Mouse (Mus musculus) intestine, postnatal 0 days (tissue): Measurements from ENCODE around the gene Htr6. TPM values are rescaled to one million over a fixed set of nuclear protein-coding genes. Genes with fewer than 3 reads are reported as not detected.

Experiments used
- ATAC-seq: fragments of 200-750 bp; cut with Nextera tagmentation; 2 replicates; pipeline ENCODE4 v1.8.0; 2017; ENCODE audit warnings: mild to moderate bottlenecking, moderate TSS enrichment, moderate library complexity
- H3K27ac ChIP-seq: fragments of 300-500 bp; sonication (generic); 2 replicates; pipeline ENCODE4 v1.5.1; 2014; ENCODE audit warnings: mild to moderate bottlenecking, low read depth, low read length, moderate library complexity
- H3K27me3 ChIP-seq: fragments of 300-500 bp; sonication (generic); replicated peaks from 2 replicates; pipeline ENCODE4 v1.6.1; 2014; ENCODE audit warnings: low read length, mixed read lengths; ENCODE audit not compliant: control insufficient read depth, insufficient read depth
- H3K36me3 ChIP-seq: fragments of 300-500 bp; sonication (generic); 2 replicates; pipeline ENCODE4 v1.6.1; 2014; ENCODE audit warnings: mild to moderate bottlenecking, moderate library complexity; ENCODE audit not compliant: control insufficient read depth, insufficient read depth
- H3K4me1 ChIP-seq: fragments of 300-500 bp; sonication (generic); replicated peaks from 2 replicates; pipeline ENCODE4 v1.6.1; 2014; ENCODE audit warnings: antibody characterized with exemption, low read length, mixed read lengths; ENCODE audit not compliant: control insufficient read depth, insufficient read depth
- H3K4me2 ChIP-seq: fragments of 300-500 bp; sonication (generic); replicated peaks from 2 replicates; pipeline ENCODE4 v1.6.1; 2014; ENCODE audit warnings: low read depth, mild to moderate bottlenecking, moderate library complexity
- H3K4me3 ChIP-seq: fragments of 300-500 bp; sonication (generic); 2 replicates; pipeline ENCODE4 v1.5.1; 2014; ENCODE audit warnings: low read depth, low read length
- H3K9ac ChIP-seq: fragments of 300-500 bp; sonication (generic); 2 replicates; pipeline ENCODE4 v1.6.1; 2014; ENCODE audit warnings: mild to moderate bottlenecking, low read depth, low read length
- H3K9me3 ChIP-seq: fragments of 300-500 bp; sonication (generic); 2 replicates; pipeline ENCODE4 v1.6.1; 2016; ENCODE audit warnings: mixed run types; ENCODE audit not compliant: control insufficient read depth
- CTCF ChIP-seq: sonication (generic); IDR thresholded peaks from 2 replicates; pipeline ENCODE4 v1.5.1; 2016; ENCODE audit warnings: low read depth, mild to moderate bottlenecking, control low read depth, antibody characterized with exemption, moderate library complexity
- WGBS: fragments of 180-500 bp; shearing (Covaris S2); extraction: QIAGEN DNeasy Blood & Tissue Kit; methylation state at CpG from one replicate; pipeline ENCODE4 v1.1.7; 2014; 5-methylcytosine and 5-hydroxymethylcytosine counted together
- polyA plus RNA-seq: library from polyadenylated mRNA; unstranded; fragments of >200 nt; fragmentation: Nextera tagmentation; extraction: Ambion mirVana; gene quantifications from 2 replicates; pipeline ENCODE4 v1.2.1, GENCODE M21; 2015

Gene Htr6
- polyA plus RNA-seq, 1 experiment from 2014 or later = not detected

DNA sequence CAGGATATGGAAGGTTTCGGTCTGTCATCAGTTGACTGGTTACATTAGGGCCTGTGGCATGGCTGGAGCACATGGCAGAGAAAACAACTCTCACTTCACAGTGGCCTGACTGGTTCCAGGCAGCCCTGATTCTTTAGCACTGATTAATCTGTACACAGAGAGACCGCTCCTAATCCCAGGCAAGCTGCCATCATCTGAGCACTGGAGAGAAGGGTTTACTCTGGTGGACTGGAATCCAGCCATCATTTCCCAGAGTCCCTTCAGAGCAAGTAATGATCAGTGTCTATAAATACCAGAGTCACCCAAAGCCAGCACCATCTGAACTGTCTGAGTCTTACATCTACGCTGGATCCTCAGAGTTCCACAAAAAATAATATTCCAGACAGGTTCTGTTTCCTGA, 39.6 kb downstream of the Htr6 start:
- H3K9me3 ChIP-seq = no peaks in the 10 kb centered on the region
- H3K36me3 ChIP-seq = peaks cover 34% of the 10 kb centered on the region
- H3K27me3 ChIP-seq = no peaks in the 10 kb centered on the region
- no peak overlapping the region for H3K9ac ChIP-seq
- 84% methylated on average over 3 of the region's 3 CpGs for WGBS
- no peak overlapping the region for H3K27ac ChIP-seq
- no peak overlapping the region for H3K4me3 ChIP-seq
- TF ChIP-seq CTCF = no peak
- no peak for ATAC-seq
- no peaks in the 10 kb centered on the region for H3K4me1 ChIP-seq
- no peak overlapping the region for H3K4me2 ChIP-seq

DNA sequence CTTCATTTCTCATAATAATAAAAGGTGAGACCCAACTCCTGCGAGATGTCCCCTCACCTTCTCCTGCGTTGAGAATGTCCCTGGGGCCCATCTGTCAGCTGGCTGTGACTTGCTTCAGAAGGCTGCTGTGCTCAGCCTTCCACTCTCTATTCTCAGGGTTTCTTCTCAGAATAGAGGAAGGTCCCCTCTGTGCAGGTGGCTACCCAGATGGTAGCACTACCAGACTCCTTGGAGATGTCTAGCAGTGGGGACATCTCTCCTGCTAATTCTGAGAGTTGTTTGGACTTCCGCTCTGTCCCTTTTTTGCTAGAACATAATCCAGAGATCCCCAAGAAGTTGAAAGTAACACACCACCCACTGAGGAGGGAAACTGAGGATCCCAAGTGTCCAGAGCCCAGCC, 40.4 kb downstream of the Htr6 start:
- H3K27me3 ChIP-seq = no peaks in the 10 kb centered on the region
- TF ChIP-seq CTCF = no peak

GRCm38 (mm10) chr4:139034540-139034939, 40.8 kb downstream of the Htr6 start:
- ATAC-seq = peak; percentile 58
- WGBS = 40% methylated on average over 4 of the region's 4 CpGs
- no peak overlapping the region for H3K4me3 ChIP-seq
- H3K36me3 ChIP-seq = peaks cover 34% of the 10 kb centered on the region
- no peaks in the 10 kb centered on the region for H3K4me1 ChIP-seq
- no peak overlapping the region for H3K4me2 ChIP-seq
- TF ChIP-seq CTCF = peak; percentile 75
- H3K9me3 ChIP-seq = no peaks in the 10 kb centered on the region
- H3K27me3 ChIP-seq = no peaks in the 10 kb centered on the region
- H3K27ac ChIP-seq = no peak overlapping the region
- H3K9ac ChIP-seq = no peak overlapping the region

More for the DNA sequence above, 40.4 kb downstream of the Htr6 start:
- 93% methylated on average over 3 of the region's 3 CpGs for WGBS
- H3K4me2 ChIP-seq = no peak overlapping the region
- H3K4me3 ChIP-seq = no peak overlapping the region
- no peak for ATAC-seq
- no peak overlapping the region for H3K9ac ChIP-seq
- H3K36me3 ChIP-seq = peaks cover 34% of the 10 kb centered on the region
- no peak overlapping the region for H3K27ac ChIP-seq
- H3K4me1 ChIP-seq = no peaks in the 10 kb centered on the region
- H3K9me3 ChIP-seq = no peaks in the 10 kb centered on the region

DNA sequence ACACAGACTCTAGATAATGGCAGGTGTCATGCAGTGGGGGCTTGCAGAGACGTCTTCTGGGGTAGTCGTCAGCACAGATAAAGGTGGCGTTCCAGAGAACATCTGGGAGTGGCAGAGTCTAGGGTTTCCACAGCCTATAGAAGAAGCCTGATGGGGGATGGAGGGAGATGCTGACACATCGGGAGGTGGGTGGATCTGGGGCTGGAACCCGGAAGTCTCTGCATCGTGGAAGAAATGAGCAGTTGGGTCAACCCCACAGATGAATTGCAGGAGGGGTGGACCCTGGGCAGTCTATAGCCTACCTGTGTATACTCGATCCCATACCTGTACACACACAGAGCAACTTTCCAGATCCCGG, 41.4 kb downstream of the Htr6 start:
- no peaks in the 10 kb centered on the region for H3K4me1 ChIP-seq
- TF ChIP-seq CTCF = no peak
- H3K27me3 ChIP-seq = no peaks in the 10 kb centered on the region
- ATAC-seq = no peak
- H3K4me3 ChIP-seq = no peak overlapping the region
- no peaks in the 10 kb centered on the region for H3K9me3 ChIP-seq
- peaks cover 36% of the 10 kb centered on the region for H3K36me3 ChIP-seq
- whole genome bisulfite sequencing = 81% methylated on average over 8 of the region's 8 CpGs
- H3K4me2 ChIP-seq = no peak overlapping the region
- H3K9ac ChIP-seq = no peak overlapping the region
- H3K27ac ChIP-seq = no peak overlapping the region

- 80% methylated on average over 11 of the region's 11 CpGs for WGBS
- no peak for ATAC-seq
Observed at GRCm38 (mm10) chr4:139033263-139034009, 41.9 kb downstream of the Htr6 start.

DNA sequence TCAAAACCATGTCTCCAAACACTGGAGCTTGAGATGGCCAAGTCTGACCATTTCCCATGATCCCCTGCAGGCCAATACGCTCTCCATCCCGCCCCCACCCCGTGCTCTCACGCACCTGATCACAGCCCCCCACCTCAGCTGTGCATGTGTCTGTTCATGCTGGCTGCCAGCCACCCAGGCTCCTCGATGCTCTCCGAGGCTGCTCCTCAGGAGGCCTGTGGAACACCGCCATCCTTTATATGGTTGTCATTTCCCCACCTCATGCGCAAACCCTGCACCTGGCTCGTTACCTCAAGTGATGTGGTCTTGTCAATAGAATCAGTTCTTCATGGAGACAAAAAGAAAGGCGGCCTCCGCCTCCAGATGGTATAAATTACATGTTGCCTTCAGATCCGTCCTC, 42.8 kb downstream of the Htr6 start:
- no peak for TF ChIP-seq CTCF
- Histone ChIP-seq H3K9me3 (no peaks in the 10 kb centered on the region), H3K4me3 (no peak overlapping the region), H3K27me3 (no peaks in the 10 kb centered on the region), H3K4me2 (no peak overlapping the region), H3K9ac (no peak overlapping the region), H3K4me1 (no peaks in the 10 kb centered on the region), H3K27ac (no peak overlapping the region), H3K36me3 (peaks cover 28% of the 10 kb centered on the region)
- WGBS = 89% methylated on average over 12 of the region's 12 CpGs
- ATAC-seq = no peak

More at GRCm38 (mm10) chr4:139033263-139034009, 41.9 kb downstream of the Htr6 start:
- Histone ChIP-seq H3K9me3 (no peaks in the 10 kb centered on the region), H3K4me1 (no peaks in the 10 kb centered on the region), H3K27ac (no peak overlapping the region), H3K4me2 (no peak overlapping the region), H3K9ac (no peak overlapping the region), H3K36me3 (peaks cover 32% of the 10 kb centered on the region), H3K4me3 (no peak overlapping the region), H3K27me3 (no peaks in the 10 kb centered on the region)
- no peak for TF ChIP-seq CTCF
